Mouse (Mus musculus) cerebellum, adult 9-11 months (tissue): ENCODE results near the gene Azin2.

Source experiments
- DNase-seq: peaks from one replicate; pipeline ENCODE4 v3.0.0; 2022

The Azin2 gene

DNA sequence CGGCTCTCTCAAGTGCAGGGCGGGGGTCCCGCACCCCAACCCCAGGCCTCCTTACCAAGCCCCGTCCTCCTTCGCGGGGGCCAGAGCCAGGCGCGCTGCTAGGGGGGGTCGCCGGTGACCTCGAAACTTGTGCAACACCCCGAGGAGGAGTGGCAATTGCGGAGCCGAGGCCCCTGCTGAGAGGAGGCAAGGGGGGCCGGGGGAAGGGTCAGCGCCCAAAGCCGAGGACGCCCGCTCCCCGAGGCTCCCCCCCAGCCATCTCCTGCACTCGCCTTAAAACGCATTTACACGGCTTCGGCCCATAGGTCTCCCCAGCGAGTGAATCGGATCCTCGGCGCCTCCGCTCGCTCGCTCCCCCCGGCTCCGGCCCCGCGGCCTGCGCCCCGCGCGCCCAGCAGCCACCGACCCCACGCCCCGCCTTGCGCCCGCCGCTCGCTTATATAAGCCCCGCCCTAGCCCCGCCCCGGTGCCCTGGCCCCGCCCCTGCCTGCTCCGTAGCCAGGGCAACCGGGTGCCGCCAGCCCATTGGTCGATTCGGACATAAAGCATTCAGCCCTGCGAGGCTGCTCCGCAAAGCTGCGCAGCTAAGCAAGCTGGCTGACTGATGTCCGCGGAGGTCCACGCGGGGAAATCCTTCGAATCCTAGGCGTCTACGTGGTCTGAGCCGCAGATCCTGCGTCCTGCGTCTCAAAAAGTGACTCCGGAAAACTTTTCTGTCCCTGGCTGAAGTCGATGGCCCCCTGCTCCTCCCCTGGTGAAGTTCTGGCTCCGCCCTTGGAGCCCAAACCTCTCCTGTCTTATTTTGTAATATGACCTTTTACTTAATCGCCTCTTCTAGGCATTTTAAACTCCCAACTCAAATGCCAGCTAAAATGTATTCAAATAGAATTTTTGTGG, at the start of gene Azin2:
Gene Azin2, minus strand, starts transcription at position 414 of the 897 bp plus-strand sequence.
- DNase-seq: peak; percentile 92

DNA sequence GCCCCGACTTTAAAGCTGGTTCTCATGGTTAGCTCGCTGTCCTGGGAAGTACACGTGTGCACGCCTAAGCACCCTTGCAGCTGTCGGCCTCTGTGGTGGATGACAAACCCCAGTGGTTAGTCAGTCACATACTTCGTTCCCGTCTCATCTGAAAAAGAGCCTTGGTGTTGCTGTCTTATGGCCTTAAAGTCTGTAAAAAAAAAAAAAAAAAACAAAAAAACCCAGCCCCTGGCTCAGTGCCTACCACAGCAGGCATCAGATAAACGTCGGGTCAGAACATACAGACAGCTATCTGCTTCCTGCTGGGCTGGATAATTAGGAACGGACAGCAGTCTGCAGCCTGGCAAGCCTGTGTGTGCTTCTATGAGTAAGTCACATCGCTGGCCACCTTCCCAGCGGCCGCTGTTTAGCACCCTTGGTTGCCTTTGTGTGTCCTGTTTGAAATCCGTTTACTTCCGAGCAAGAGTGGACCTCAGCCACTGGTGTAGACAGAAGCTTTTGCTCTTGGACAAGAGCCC, 49.4 kb upstream of the Azin2 start:
- peak; percentile 60 for DNase-seq

DNA sequence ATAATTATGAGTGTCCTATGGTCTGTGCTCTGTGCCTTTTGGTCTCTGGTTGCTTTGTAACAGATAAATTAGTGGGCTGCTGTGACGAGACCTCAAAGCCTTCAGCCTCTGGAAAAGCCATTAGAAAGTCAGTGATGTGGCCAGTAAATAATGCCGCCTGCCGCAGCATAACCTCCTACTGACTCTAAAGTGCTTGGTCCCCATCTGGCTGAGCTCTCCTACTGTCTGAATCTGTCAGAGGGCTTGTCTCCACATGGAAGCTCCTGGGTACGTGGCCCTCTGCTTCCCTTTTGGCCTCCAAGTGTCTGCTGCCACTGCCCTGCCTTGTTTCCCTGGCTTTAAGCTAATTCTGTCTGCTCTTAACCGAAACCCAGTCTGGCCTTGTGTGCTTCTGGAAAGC, 47.3 kb upstream of the Azin2 start:
- DNase-seq: no peak

DNA sequence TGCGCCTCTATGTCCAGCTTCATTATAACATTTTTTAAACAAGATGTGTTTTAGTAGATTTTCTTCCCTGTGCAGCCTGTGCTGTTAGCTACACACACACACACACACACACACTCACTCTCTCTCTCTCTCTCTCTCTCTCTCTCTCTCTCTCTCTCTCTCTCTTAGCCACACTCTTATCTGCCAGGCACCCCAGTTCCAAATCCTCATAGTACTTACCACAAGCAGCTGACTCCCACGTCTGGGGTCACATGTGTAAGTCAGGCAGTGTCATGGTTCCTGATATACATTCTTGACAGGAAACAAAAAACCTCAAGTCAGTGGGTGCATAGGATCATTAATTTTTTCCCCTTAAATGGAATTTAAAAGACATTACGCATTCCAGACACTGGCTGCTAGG, 46.4 kb upstream of the Azin2 start:
- DNase-seq: no peak

DNA sequence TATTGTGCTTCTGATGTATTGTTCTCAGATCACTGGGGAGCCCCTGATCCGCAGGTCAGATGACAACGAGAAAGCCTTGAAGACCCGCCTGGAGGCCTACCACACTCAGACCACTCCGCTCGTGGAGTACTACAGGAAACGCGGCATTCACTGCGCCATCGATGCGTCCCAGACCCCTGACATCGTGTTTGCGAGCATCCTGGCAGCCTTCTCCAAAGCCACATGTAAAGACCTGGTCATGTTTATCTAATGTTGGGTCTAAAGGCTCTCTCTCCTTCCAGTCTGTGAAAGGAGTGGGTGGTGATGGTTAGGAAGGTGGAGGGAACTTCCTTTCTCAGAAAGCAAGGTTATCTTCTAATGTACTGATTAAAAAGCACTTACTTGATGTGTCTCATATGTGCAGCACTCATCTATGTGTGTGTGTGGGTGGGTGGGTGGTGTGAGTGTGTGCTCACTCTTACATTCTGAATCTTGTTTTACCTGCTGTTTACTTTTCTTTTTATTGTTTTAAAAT, 45.8 kb upstream of the Azin2 start:
- DNase-seq: no peak

DNA sequence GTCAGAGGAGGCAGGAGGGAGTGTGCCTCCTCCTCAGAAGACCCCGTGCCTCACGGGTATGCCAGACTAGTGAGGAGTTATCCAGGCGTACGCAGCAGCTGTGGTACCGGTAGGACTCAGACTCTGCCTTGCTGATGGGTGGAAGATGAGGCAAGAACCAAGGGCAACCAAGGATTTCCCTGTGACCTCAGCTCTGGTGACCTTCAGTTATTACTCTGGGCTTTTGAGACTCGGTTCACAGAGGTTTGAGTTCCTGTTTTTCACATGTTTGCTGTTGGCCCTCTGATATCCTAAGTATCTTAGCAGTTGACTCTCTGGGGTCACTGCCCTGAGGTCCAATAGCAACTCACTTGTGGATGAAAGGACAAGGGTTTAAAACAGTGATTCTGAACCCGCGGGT, 41.5 kb upstream of the Azin2 start:
- no peak for DNase-seq

DNA sequence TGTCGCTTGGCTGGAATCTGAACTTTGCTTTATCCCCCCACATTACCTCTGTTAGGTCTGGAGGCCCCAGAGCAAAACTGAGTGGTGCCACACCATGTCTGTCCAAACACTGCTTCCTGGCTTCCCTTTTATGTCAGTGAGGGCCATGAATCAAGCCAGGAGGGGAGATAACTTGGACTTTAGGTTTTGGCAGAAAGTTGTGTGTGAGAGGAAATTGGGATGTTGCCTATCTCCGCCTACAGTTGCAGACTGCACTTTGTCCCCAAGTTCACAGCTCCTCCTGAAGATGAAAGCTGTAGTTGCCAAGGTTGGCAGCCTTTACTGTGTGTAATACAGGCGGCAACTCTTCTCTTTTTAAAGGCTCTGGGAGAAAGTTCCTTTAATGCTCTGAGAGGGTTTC, 38.5 kb upstream of the Azin2 start:
- DNase-seq: no peak

DNA sequence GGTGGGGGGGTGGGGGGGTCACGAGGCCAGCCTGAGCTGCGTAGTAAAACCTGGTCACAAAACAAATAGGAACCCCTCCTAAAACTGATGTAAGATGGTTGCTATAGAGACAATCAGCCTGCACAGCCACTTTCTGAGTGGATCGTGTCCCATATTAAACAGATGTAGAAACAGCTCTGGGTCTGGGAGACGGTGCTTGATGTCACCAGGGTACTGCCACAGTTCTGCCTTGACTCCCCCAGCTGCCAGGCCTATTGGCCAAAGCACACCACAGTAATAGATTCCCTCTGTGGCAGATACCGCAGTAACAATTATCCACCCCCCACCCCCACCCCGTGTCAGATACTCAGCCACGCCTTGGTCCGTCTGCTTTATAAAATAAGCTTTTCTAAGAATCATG, 36.2 kb upstream of the Azin2 start:
- DNase-seq: no peak

DNA sequence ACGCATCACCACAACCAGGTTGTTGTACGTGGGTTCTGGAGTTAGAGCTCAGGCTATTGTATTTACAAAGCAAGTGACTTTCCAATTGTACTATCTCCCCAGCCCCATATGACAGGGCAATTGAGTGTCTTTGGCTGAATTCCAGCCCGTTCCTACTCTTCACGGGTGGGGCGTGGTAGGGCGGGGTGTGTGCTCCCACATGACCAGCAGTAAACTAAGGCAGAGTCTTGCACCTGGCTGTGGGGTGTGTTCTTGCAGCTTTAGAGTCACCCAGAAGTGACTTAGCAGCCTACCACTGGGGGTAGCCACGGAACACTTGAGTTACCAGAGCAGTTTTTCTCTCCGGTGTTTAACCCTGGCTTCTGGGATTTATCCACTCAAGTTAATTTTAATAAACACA, 35.0 kb upstream of the Azin2 start:
- no peak for DNase-seq

DNA sequence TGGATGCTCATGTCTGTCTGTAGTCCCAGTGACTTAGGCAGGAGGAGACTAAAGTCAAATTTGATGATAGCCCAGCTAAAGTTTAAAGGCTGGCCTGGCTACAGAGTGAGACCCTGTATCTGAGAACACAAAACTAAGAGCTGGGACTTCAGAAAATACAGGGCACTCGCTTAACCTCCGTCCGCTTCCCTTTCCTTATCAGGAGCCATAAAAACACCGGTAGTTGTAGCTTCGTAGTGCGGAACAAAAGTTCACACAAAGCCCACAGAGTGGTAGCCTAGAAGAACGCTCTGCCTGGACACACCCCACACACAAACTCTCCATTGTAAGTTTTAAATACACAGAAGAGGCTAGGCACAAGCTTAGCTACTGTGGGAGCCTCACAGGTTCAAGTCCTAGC, 33.0 kb upstream of the Azin2 start:
- DNase-seq: no peak

DNA sequence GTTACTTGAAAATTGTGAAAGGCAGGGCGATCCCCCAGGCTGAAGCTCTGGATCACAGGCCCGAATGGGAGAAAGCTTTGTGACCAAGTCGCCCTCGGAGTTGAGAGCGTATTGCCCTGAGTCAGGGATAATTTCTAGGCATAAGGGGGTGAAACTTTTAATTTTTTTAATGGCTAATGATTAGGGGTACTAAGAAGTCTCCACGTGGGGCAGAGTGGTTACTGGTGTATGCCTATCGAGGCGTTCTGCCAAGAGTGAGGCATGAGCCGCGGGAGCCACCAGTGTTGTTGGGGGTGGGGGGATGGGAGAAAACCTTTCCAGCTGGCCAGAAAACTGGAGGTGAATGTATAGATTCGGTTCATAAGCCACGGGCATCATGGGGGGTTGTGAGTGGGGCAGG, 31.4 kb upstream of the Azin2 start:
- no peak for DNase-seq

DNA sequence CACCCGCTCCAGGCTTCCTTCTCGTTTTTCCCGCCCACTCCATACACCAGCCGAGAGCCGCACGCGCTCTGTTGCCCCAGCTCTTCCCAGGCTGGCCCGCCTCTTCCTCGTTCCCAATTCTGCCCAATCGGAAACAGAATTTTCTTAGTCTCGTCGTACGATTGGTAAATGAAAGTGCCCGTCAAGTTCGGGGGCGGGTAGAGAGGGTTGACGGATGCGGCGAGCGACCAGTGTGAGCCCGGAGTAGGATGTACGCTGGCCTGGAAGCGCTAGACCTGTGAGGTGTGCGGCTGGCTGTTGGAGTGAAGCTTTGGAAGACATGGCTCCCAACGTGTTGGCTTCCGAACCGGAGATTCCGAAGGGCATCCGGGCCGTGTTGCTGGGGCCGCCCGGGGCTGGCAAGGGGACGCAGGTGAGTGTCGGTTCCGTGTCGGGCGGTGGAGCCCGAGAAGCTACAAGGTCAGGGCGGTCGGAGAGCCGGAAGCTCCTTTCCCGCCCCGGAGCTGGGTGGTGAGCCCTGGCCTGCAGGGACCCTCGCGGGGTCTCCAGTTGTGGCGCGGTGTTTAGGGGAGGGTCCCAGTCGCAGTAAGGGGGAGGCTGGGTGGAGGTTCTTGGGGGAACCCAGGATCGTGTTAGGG, 30.9 kb upstream of the Azin2 start:
- peak; percentile 95 for DNase-seq

DNA sequence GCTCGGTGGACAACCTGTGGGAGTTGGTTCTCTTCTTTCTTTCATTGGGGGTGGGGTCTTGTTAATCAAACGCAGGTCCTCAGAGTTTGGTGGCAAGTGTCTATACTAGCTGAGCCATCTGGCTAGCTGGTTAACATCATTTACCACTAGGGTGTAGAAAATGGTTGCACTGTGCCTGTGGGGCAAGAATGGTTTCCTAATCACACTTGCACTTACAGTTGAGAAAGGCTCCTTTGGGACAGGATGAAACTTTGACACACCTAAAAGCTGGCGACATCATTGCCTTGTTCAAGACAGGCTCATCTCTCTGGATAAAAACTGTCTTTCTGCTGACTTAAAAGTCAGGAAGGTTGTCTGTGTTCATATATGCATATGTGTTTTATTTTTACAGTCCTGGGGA, 29.9 kb upstream of the Azin2 start:
- no peak for DNase-seq

DNA sequence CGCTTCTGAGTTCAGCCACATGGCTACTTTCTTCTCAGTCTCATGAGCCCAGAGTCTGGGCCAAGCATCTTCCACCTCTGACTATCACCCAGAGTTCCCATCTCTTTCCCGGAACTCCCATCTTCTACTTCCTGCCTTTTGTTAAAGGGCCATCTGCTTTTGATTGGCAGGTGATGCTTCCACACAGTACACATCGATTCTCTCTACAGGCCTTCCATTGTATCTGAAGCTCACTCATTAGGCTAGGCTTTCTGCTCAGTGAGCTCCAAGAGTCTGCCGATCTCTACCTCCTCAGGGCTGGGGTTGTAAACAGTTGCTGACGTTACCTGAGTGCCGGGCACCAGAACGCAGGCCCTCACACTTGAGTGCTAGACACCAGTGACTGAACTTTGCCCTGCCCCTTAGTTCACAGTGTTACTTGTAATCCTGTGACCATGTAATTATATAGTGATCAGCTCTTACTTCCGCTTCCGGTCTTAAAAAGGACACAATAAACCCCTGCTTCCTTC, 29.3 kb upstream of the Azin2 start, which contains the start of gene Ak2:
Gene Ak2, plus strand, starts transcription at position 459 of the 509 bp plus-strand sequence.
- no peak for DNase-seq

DNA sequence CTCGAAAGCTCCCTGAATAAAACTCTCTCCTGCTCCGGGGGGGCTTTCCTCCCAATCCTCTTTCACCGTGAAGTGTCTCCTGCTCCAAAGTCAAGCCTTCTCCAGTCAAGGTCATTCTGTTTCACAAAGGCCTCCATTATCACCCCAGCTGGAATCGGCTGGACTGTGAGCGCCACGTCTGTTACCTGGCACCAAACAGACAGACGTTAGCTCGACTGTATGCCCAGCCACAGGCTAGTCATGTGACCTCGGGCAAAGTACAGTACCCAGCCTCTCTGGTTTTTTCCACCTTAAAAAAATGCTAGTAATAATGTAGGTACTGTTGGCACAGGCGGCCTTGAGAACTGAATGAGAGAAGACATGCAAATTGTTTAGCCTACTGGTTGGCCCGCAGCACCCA, 27.4 kb upstream of the Azin2 start:
- DNase-seq: no peak

DNA sequence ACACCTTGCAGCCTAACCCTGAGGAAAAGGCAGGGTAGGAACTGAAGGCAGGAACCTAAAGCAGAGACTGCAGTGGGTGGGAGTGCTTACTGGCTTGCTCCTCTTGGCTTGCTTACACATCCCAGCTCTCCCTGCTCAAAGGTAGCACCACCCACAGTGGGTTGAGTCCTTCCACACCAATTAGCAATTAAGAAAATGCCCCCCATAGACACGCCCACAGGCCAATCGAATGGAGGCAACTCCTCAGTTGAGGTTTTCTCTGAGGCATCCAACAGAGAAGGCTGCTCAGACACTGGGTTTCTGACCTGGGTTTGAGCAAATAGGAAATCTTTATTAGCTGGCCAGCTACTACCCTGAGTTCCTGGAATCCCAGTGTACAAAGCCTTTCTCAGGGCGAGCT, 26.7 kb upstream of the Azin2 start:
- no peak for DNase-seq

DNA sequence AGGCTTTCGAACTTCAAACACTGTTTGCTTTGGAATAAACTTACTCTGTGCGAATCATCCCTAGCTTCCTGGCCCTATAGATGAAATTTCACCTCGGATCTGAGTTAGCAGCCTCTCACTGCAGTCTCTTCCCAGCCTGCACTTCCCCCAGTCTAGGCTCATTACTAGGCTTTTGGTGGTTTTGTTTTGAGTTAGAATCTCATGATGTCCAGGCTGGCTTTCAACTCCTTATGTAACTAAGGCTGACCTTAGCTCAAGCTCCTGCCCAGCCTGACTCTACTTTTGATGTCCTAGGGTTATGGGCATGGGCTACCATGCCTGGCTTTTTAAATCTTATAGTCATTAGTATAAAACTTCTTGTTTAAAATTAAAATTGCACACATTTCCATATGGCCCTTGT, 22.4 kb upstream of the Azin2 start:
- no peak for DNase-seq

DNA sequence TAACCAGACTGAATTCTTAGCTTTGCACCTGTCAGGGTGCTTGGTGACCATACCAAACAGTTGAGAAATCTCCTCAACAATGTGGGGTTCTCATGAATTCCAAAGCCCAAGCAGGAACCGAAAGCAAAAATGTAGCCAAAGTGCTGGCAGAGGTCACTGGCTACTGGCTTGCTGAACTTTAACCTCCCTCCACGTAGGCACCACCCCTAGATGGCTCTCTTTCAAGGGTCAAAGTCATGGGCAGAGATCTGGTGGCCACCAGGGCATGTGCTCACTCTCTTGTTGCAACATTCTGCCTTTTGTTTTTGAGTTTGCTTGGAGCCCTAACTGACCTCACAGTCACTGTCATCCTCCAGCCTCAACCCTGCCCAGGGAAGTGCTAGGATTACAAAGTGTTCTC, 21.4 kb upstream of the Azin2 start:
- DNase-seq: no peak

DNA sequence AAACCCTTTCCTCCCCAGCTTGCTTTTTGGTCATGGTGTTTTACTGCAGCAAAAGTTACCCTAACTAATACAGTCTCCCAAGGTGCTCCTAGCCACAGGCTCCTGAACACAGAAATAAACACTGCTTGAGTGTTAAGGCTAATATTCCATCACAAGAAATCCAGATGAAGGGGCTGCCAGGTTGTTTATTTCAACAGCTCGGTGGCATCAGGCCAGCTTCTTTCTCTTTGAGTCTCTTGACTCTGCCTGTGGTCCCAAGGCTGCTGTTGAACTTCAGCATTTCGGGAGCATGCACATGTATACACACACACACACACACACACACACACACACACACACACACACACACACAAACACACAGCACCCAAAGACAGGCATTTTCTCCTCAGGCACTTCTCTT, 20.9 kb upstream of the Azin2 start:
- DNase-seq: no peak

DNA sequence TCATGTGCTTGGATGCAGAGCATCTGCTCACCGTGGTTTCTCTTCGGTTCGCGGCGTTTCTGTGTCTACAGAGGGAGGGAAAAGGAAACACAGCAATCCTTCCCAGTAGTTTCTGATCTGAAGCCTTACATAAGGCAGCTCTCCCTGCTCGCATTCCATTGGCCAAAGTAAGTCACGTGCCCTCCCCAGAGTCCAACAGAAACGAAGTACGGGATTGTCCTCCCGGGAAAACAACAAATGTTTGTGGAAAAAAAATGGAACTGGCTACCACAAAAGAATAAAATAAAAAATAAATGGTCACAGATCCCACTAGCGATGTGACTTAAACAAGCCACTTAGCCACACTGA, 19.6 kb upstream of the Azin2 start:
- DNase-seq: no peak

DNA sequence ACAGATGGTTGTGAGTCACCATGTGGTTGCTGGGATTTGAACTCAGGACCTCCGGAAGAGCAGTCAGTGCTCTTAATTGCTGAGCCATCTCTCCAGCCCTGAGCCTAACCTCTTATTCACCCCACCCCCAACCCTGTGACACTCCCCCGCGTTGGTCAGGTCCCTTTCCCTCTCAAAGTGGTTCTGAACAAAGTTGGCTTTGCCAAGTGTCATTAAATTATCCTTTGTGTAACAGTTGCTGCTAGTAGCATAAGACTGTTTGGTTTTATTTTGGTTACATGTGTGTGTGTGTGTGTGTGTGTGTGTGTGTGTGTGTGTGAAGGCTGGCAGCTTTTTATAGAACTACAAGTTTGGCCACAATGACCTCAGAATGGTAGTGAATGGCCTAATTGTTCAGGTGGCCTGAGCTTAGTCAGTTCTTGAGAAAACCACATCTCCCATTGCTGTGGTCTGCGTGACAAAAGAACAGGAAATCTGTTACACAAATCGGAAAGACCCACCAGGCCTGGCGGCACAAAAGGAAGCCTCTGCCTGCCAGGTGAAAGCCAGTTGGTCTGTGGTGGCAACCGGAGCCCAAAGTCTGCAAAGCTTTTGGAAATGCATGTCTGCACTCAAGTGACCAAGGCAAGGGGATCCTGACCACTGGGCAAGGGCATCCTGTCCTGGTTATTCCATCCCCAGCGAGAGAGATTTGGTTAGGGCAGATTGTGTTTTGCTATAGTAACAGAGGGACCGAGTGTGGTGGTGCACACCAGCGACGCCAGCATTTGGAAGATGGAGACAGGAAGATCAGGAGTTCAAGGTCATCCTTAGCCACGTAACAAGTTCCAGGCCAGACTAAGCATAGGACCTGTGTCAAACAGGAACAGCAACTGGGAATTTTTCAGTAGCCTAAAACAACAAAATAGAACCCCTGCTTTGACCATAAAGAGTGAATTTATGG, 18.9 kb upstream of the Azin2 start:
- no peak for DNase-seq

DNA sequence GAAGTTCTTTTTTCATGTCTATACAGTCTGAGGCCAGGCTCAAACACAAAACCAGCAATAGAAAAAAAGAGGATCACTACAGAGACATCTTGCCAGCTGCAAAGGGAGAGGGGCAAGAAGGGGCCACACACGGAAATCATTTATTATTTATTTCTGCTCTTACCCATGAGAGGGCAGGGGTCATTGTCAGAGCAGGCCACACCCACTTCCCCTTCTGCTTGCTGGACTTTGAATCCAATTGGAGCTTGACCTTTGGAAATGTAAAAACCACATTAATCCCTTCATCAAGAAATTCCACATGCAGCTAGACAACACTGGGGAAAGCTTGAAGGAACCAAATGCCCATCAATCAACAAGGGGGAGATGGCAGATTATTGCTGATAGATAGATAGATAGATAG, 16.4 kb upstream of the Azin2 start:
- no peak for DNase-seq

DNA sequence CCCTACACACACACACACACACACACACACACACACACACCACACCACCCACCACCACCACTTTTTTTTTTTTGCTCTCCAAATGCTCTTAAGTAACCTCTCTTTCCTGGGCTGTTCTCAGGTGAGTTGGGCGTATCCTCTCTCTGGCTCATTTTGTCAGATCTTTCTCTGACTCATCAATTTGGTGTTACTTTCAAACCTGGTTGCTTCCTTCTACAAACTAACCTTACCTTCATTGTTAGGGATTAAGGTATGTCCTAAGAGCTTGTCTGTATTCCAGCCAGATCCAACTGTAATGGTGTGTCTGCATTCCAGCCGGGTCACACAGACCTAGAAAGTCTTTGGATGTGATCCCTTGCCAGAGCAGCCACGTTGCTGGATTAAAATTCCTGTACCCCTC, 15.0 kb upstream of the Azin2 start:
- no peak for DNase-seq
